Mouse (Mus musculus) embryonic fibroblast, embryonic 13.5 days (primary cell): ENCODE data around the gene Gm21972. TPM values are rescaled to one million over a fixed set of nuclear protein-coding genes. Genes with fewer than 3 reads are reported as not detected.

Experiments used
- H3K27ac ChIP-seq: 2 replicates; pipeline ENCODE4 v1.5.1; 2012; ENCODE audit warnings: low read length, control low read depth, inconsistent platforms; ENCODE audit not compliant: insufficient read depth
- H3K4me1 ChIP-seq: 2 replicates; pipeline ENCODE4 v1.6.1; 2011; ENCODE audit warnings: low read length; ENCODE audit not compliant: control insufficient read depth, insufficient read depth
- H3K4me3 ChIP-seq: 2 replicates; pipeline ENCODE4 v1.5.1; 2011; ENCODE audit warnings: mild to moderate bottlenecking, control low read depth, low read length; ENCODE audit not compliant: insufficient read depth
- CTCF ChIP-seq: IDR thresholded peaks from 2 replicates; pipeline ENCODE4 v1.5.1; 2011; ENCODE audit warnings: mild to moderate bottlenecking, control low read depth, low read length, moderate library complexity, borderline replicate concordance; ENCODE audit not compliant: insufficient read depth
- POLR2A ChIP-seq: IDR thresholded peaks from 2 replicates; pipeline ENCODE4 v1.6.1; 2011; ENCODE audit warnings: low read depth, mild to moderate bottlenecking, control low read depth, low read length, moderate library complexity
- polyA plus RNA-seq: library from polyadenylated mRNA; stranded (reverse); fragments of >200 nt; gene quantifications from 2 replicates; pipeline ENCODE4 v1.2.4, GENCODE M21; 2011; ENCODE audit warnings: low read depth; ENCODE audit not compliant: missing spikeins, insufficient read length

Gene Gm21972
- polyA plus RNA-seq, 1 experiment, result 10.5 TPM

DNA sequence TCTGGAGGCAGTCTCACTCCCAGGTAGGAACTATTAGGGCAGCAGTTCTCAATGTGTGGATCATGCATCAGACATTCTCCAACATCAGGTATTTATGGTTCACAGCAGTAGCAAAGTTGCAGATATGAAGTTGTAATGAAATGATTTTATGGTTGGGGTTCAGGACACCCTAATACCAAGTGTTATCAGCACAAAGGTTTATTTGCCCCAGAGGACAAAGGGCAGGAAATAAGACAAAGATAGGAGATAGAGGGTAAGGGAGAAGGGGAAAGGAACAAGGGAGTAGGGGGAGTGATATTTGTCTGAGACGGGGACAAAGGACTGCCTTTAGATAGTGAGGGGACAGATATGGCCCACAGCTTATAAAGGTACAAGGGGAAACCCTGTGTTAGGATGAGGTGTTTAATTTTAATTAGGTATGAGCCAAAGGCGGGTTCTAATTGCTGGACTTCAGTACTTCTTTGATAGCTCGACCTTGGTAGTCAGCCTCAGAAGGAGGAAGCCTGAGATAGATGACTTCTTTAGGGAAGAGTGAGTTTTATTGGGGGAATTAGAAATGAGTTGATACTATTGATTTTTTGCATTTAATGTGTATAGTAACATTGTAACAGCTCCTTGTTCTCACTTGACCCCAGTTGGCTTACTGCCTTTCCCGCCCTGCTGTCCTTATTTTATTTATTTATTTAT, 50.3 kb downstream of the Gm21972 start:
- Histone ChIP-seq H3K4me3 (no peak overlapping the region), H3K4me1 (no peaks in the 10 kb centered on the region), H3K27ac (no peak overlapping the region)
- TF ChIP-seq POLR2A (no peak), CTCF (no peak)

DNA sequence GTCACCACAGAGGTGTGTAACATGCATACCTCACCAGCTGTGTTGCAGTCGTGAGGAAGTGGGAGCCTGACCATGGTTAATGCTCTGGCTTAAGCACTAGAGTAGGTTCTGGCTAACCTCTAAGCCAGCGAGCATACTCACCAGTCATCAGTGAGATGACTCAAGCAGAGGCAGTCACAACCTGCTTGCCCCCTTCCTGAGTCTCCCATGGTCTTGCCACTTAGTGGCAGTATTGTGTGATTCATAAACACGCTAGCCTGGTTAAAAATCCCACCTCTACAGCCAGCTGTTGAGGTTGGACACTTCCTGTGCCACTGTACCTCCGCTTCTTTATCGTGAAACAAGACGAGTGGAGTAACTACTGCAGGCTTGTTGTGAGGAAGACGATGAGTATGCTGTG, 53.3 kb downstream of the Gm21972 start:
- no peak overlapping the region for H3K4me3 ChIP-seq
- no peak for TF ChIP-seq POLR2A
- TF ChIP-seq CTCF, result no peak
- H3K27ac ChIP-seq, result no peak overlapping the region
- H3K4me1 ChIP-seq, result no peaks in the 10 kb centered on the region

DNA sequence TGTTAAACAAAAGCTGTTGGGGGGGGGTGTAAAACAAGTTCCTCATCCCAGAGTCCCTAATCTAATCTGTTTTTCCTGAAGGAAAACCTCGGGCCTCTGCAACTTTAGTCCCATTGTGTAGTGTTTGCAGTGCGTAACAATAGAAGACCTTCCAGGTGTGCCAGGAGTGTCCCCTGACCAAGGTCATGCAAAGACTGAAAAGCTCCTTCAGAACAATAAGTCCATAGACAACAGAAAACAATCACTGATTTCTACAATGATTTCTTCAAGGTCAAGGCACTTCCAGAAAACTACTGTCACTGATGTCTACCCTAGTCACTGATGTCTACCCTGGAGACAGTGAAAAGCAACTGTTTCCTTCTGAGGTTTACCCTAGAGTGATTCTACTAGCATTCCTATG, 54.4 kb downstream of the Gm21972 start:
- TF ChIP-seq CTCF (no peak), POLR2A (no peak)
- H3K27ac ChIP-seq, result no peak overlapping the region
- no peaks in the 10 kb centered on the region for H3K4me1 ChIP-seq

DNA sequence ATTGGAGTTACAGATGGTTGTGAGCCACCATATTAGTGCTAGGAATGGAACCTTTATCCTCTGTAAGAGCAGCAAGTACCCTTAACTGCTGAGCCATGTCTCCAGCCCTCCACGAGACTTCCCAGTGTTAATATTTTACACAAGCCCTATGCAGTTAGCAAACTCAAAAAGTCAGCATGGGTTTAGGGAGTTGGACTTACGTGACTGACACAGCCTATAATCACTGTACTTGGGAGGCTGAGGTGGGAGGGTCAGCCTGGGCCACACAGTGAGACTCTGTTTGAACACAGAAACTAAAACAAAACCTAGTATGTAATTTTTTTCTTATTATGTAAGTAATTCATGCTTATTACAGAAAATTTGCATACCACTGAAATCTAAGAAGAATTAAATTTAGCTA, 54.8 kb downstream of the Gm21972 start:
- TF ChIP-seq POLR2A, result no peak
- no peak for TF ChIP-seq CTCF
- H3K4me1 ChIP-seq, result no peaks in the 10 kb centered on the region
- no peak overlapping the region for H3K4me3 ChIP-seq
- H3K27ac ChIP-seq, result no peak overlapping the region

More for the DNA sequence above, 54.4 kb downstream of the Gm21972 start:
- no peak overlapping the region for H3K4me3 ChIP-seq

DNA sequence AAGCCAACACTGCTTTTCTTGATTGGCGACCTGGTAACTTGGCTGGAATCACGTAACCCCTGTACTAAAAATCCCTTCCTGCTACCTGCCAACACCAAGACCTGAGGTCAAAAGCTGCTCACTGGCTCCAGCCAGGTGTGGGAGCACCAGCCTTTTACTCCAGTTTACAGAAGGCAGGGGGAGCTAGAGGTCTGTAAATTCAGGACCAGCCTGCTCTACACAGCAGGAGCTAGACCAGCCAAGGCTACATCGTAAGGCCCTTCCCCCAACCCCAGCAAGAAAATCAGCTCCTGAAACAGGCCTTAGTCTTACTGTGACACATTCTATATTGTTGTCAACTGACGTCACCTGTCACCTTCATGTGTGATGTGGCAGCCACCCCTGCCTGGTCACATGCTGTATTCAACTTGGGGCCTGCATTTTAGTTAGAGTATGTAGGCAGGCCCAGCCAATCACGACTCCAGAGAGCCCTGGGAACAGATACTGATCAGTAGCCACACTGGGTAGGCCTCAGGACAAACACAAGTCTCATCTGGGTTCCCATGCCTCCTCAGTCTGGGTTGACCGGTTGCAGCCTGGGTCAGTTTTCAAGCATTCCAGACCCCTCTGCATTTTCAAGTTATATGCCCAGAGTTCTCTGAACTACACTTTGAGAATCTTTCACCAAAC, 55.7 kb downstream of the Gm21972 start:
- no peak overlapping the region for H3K4me3 ChIP-seq
- H3K4me1 ChIP-seq, result no peaks in the 10 kb centered on the region
- TF ChIP-seq CTCF (no peak), POLR2A (no peak)
- no peak overlapping the region for H3K27ac ChIP-seq

DNA sequence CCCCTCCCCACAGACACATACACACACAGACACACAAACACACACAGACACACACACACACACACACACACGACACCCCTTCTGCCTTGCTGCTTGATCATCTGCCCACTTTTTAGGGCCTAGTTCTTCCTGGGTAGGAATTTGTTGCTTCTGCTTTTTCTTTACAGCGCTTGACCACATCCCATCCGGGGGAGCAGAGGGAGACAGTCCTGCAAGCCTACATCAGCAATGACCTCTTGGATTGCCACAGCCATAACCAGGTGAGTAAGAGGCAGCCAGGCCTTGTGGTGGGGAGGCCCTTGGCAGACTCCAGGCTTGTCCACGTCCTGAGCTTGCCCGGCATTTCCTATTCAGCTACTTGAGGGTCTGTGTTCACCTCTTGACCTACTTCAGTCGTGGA, 57.4 kb downstream of the Gm21972 start:
- H3K4me1 ChIP-seq, result no peaks in the 10 kb centered on the region
- H3K4me3 ChIP-seq, result no peak overlapping the region
- no peak overlapping the region for H3K27ac ChIP-seq
- no peak for TF ChIP-seq CTCF
- no peak for TF ChIP-seq POLR2A

DNA sequence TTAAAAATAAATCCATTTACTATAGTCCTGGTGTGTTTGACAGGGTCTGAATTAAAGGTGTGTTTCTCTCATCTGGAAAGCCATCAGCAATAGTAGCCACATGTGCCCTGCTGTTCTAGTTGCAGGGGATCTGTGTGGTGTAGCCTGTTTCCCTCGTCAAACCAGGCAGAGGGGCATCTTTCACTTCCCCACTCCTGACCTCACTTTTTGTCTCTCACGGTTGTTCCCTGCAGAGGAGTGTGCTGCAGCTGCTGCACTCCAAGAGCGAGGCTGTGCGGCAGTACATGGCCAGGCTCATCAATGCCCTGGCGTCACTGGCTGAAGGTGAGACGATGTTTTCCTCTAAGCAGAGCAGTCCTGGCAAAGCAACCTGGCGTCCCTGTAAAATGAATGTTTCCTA, 60.6 kb downstream of the Gm21972 start:
- H3K4me3 ChIP-seq, result no peak overlapping the region
- no peaks in the 10 kb centered on the region for H3K4me1 ChIP-seq
- H3K27ac ChIP-seq, result no peak overlapping the region
- no peak for TF ChIP-seq POLR2A
- TF ChIP-seq CTCF, result no peak

DNA sequence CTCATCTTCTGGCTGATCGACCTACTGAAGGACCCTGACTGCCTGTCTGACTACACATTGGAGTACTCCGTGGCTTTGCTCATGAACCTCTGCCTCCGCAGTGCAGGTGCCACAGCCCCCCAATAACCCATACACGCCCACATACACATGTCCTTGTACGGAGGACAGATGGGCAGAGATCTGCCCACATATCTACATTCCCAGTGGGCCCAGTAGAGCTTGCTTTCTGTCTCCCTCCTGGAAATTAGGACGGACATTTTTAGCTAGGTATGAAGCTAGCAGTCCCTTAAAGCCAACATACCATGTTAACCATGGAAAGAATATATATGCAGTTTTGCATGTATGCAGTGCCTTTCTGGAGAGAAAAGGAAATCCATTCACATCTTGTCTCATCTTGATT, 64.8 kb downstream of the Gm21972 start:
- Histone ChIP-seq H3K4me3 (no peak overlapping the region), H3K27ac (no peak overlapping the region), H3K4me1 (no peaks in the 10 kb centered on the region)
- TF ChIP-seq CTCF (no peak), POLR2A (no peak)

DNA sequence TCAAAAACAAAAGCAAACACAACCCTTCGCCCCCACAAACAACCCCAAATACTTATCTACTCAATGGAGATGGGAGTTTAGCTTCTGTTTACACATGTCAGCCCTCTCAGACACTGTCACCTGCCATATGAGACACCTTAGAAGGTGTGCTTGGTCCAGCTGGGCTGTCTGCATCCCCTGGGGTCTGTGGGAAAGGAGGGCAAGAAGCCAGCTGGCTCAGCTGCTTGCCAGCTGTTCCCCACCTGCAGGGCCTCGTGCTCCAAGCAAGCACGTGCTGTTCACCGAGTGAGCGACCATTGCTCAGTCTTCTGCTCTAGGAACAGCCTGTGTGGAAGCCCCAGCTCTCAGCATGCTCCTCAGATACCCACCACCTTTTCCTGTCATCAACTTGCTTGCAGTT, 65.6 kb downstream of the Gm21972 start:
- no peaks in the 10 kb centered on the region for H3K4me1 ChIP-seq
- no peak for TF ChIP-seq POLR2A
- TF ChIP-seq CTCF, result no peak

DNA sequence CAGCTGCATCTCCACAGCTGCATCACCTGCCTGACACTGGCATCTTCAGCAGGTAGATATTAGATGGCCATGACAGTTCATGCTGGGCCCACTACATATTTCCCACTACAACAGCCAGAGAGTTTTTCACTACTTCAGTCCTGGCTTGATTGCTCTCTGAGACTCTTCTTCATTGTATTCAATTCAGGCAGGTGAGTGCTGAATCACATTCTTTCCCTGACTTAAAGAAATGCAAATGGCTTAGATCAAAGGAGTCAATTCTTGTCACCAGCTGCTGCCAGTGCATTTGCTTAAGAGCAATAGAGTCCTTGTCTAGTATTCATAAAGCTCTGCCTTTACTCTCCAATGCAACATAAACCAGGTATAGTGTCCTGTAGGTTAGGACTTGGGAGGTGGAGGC, 67.9 kb downstream of the Gm21972 start:
- Histone ChIP-seq H3K27ac (no peak overlapping the region), H3K4me1 (no peaks in the 10 kb centered on the region), H3K4me3 (no peak overlapping the region)
- TF ChIP-seq CTCF (no peak), POLR2A (no peak)

More for the DNA sequence above, 65.6 kb downstream of the Gm21972 start:
- Histone ChIP-seq H3K4me3 (no peak overlapping the region), H3K27ac (no peak overlapping the region)

DNA sequence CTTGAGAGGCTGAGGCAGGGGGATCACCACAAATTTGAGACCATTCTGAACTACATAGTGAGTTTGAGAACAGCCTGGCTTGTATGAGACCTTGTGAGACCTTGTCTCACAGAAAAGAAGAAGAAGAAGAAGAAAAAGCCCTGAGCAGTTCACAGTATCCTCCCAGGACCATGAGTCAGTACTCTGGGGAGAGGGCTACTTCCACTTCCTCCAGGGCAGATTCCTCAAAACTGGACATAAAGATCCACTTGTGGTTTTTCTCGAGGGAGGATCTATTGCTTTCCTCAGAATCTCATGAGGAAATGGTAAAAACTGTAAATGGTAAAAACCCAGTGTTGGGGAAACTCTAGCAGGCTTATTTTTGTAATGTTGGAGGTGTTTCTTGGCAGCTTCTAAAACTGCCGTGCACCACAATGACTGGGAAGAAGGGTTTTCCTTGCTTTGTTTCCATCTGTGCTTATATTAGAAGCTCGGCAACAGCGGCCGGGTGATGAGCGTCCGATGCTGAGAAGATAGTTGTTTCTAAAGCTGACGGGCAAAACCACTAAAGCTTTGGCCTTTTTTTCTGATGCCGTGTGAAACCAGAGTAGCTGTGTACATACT, 69.3 kb downstream of the Gm21972 start:
- H3K4me3 ChIP-seq, result no peak overlapping the region
- no peak overlapping the region for H3K27ac ChIP-seq
- no peaks in the 10 kb centered on the region for H3K4me1 ChIP-seq
- TF ChIP-seq POLR2A (no peak), CTCF (no peak)
